Mouse (Mus musculus): Measurements from ENCODE around the gene Lgals2. TPM values are rescaled to one million over a fixed set of nuclear protein-coding genes. Genes with fewer than 3 reads are reported as not detected.

Gene Lgals2
- polyA plus RNA-seq, 1 experiment from 2014 or later, result not detected

DNA sequence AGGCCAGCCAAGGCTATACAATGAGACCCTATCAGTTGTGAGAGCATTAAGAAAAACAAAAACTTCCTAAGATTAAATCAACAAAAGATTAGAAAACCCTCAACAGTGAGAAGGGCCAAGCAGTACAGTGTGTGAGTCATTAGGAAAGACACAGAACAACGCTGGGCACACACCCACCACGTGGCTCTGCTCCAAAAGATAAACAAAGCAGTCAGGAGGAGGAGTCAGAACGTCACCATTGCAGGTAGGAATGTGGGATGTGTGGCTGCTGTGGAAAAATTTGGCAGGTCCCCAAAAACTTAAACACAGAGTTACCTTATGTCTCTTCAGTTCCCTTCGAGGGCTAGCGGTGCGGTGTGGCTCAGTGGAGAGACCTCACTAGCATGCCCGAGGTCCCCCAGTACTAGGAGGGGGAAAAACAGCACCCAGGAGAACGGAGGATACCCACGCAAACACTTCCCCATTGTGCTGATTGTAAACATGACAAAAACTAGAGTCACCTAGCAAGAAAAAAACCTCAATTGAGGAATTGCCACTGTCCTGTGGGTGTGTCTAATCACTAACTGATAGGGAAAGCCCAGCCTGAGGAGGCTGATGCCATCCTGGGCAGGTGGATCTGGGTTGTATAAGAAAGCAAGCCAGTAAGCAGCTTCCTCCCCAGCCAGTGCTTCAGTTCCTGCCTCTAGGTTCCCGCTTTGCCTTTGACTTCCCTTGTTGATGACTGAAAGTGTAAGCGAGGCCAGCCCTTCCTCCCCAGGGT is 39.8 kb downstream of the Lgals2 start:
- Histone ChIP-seq H3K4me2 (ENCODE audit: low read length) (no peak overlapping the region), H3K27me3 (replicated peaks; ENCODE audit: control insufficient read depth, insufficient read depth, low read length) (no peaks in the 10 kb centered on the region), H3K4me3 (ENCODE audit: low read length) (no peak overlapping the region), H3K4me1 (ENCODE audit: control insufficient read depth, insufficient read depth, low read depth, low read length) (no peaks in the 10 kb centered on the region), H3K36me3 (ENCODE audit: control insufficient read depth, insufficient read depth, low read length) (no peaks in the 10 kb centered on the region), H3K9ac (ENCODE audit: low read depth, low read length) (no peak overlapping the region), H3K27ac (ENCODE audit: low read depth, low read length) (no peak overlapping the region), H3K9me3 (ENCODE audit: control insufficient read depth, low read length) (no peaks in the 10 kb centered on the region)
- WGBS, result 66% methylated on average over 11 of the region's 11 CpGs
- ATAC-seq, result no peak

DNA sequence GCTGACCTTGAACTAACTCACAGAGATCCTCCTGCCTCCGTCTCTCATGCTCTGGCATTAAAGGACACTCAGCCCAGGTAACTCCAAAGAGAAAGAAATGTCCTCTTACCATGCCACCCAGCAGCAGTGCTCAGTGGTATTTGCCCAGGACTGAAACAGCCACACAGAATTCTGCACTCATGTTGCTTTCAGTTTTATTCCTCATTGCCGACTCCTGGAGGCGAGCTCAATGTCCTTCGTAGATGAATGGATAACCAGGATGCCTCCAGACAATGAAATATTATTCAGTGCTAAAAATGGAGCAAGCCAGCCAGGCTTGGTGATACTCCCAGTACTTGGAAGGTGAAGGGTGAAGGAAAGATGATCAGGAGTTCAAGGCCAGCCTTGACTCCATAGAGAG is 41.7 kb downstream of the Lgals2 start:
- no peak overlapping the region for H3K4me2 ChIP-seq (ENCODE audit: low read length)
- no peaks in the 10 kb centered on the region for H3K27me3 ChIP-seq (replicated peaks; ENCODE audit: control insufficient read depth, insufficient read depth, low read length)
- no peak overlapping the region for H3K4me3 ChIP-seq (ENCODE audit: low read length)
- 84% methylated on average over 4 of the region's 4 CpGs for WGBS
- no peaks in the 10 kb centered on the region for H3K9me3 ChIP-seq (ENCODE audit: control insufficient read depth, low read length)
- H3K4me1 ChIP-seq (ENCODE audit: control insufficient read depth, insufficient read depth, low read depth, low read length), result no peaks in the 10 kb centered on the region
- H3K36me3 ChIP-seq (ENCODE audit: control insufficient read depth, insufficient read depth, low read length), result no peaks in the 10 kb centered on the region
- H3K27ac ChIP-seq (ENCODE audit: low read depth, low read length), result no peak overlapping the region
- no peak overlapping the region for H3K9ac ChIP-seq (ENCODE audit: low read depth, low read length)
- ATAC-seq, result no peak

DNA sequence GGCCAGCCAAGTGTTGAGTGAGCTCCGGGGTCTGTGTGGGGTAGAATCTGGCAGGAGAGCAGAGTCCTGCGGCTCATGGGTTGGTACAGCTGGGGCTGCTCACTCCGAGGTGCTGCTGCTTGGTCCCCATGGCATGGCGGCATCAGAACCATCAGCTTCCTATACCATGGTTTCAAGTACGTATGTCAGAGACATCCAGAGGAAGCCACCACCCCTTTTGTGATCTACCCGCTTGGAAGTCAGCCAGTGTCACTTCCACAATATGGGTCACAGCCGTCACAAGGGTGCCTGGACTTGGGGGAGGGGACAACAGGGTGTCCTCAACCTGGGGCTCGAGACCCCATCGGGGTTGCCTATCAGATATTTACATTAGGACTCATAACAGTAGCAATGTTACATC is 45.2 kb downstream of the Lgals2 start:
- H3K4me3 ChIP-seq (ENCODE audit: low read length), result no peak overlapping the region
- no peaks in the 10 kb centered on the region for H3K9me3 ChIP-seq (ENCODE audit: control insufficient read depth, low read length)
- WGBS, result 71% methylated on average over 9 of the region's 9 CpGs
- no peak overlapping the region for H3K4me2 ChIP-seq (ENCODE audit: low read length)
- H3K27ac ChIP-seq (ENCODE audit: low read depth, low read length), result no peak overlapping the region
- ATAC-seq, result no peak
- no peak overlapping the region for H3K9ac ChIP-seq (ENCODE audit: low read depth, low read length)
- no peaks in the 10 kb centered on the region for H3K36me3 ChIP-seq (ENCODE audit: control insufficient read depth, insufficient read depth, low read length)
- H3K4me1 ChIP-seq (ENCODE audit: control insufficient read depth, insufficient read depth, low read depth, low read length), result no peaks in the 10 kb centered on the region
- H3K27me3 ChIP-seq (replicated peaks; ENCODE audit: control insufficient read depth, insufficient read depth, low read length), result no peaks in the 10 kb centered on the region; the same call in 1 of the 2 replicates

DNA sequence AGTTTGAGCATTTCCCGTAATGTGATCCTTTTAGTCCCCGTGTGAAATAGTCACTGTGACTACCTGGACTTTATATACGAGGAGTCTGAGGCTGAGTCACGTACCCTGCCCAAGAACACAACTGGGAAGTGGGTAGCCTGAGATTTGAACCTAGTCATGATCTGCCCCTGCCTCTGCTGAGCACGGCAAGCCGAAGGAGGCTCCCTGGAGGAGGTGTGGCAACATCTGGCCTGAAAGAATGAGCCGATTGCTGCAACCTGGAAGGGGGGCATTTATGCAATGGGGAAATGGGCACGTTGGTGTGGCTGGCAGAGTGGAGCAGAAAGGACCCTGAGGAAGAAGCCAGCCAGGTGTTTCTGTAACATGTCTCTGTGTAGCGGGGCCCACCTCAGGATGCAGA is 45.6 kb downstream of the Lgals2 start:
- 65% methylated on average over 9 of the region's 9 CpGs for whole genome bisulfite sequencing

DNA sequence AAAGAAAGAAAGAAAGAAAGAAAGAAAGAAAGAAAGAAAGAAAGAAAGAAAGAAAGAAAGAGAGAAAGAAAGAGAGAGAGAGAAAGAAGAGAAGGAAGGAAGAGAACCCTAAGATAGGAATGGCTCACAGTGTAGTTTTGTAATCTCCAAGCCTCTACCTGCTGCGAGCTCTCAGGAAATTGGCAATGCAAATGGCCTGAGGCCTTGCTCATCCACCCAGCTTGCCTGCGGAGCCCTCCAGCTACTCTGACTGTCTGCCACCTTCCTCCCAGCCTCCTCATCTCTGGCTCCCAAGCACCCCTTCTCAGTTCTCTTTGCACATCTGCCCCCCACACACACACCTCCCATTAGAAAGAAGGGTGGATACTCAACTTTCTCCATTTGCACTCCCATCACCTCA is 46.3 kb downstream of the Lgals2 start:
- Histone ChIP-seq H3K36me3 (ENCODE audit: control insufficient read depth, insufficient read depth, low read length) (no peaks in the 10 kb centered on the region), H3K4me2 (ENCODE audit: low read length) (no peak overlapping the region), H3K9ac (ENCODE audit: low read depth, low read length) (no peak overlapping the region), H3K27me3 (replicated peaks; ENCODE audit: control insufficient read depth, insufficient read depth, low read length) (no peaks in the 10 kb centered on the region; the same call in 1 of the 2 replicates), H3K27ac (ENCODE audit: low read depth, low read length) (no peak overlapping the region), H3K4me1 (ENCODE audit: control insufficient read depth, insufficient read depth, low read depth, low read length) (no peaks in the 10 kb centered on the region), H3K4me3 (ENCODE audit: low read length) (no peak overlapping the region), H3K9me3 (ENCODE audit: control insufficient read depth, low read length) (no peaks in the 10 kb centered on the region)
- 88% methylated on average over 2 of the region's 2 CpGs for WGBS
- ATAC-seq, result no peak

More for the DNA sequence above, 45.6 kb downstream of the Lgals2 start:
- H3K9ac ChIP-seq (ENCODE audit: low read depth, low read length), result no peak overlapping the region
- H3K4me2 ChIP-seq (ENCODE audit: low read length), result no peak overlapping the region
- no peaks in the 10 kb centered on the region for H3K4me1 ChIP-seq (ENCODE audit: control insufficient read depth, insufficient read depth, low read depth, low read length)
- no peaks in the 10 kb centered on the region; the same call in 1 of the 2 replicates for H3K27me3 ChIP-seq (replicated peaks; ENCODE audit: control insufficient read depth, insufficient read depth, low read length)
- H3K27ac ChIP-seq (ENCODE audit: low read depth, low read length), result no peak overlapping the region
- no peaks in the 10 kb centered on the region for H3K9me3 ChIP-seq (ENCODE audit: control insufficient read depth, low read length)
- no peaks in the 10 kb centered on the region for H3K36me3 ChIP-seq (ENCODE audit: control insufficient read depth, insufficient read depth, low read length)
- no peak overlapping the region for H3K4me3 ChIP-seq (ENCODE audit: low read length)
- ATAC-seq, result no peak

DNA sequence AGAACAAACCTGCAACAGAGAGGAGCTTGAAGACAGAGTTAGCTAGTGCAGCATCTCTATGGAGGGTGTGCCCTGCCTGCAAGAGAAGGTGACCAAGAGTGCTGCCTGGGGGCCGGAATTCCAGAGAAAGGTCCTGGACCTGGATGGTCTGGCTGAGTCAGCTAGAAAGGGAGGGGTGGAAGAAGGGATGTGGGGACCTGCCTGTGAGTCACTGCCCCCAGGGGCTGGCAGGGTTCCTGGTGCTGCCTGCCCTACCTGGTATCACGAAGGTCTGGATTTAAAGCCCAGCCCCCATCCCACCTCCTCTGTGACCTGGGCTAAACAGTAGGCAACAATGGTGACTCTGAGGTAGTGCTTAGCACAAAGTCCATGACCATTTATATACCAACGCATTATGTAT is 48.2 kb downstream of the Lgals2 start:
- Histone ChIP-seq H3K4me2 (ENCODE audit: low read length) (no peak overlapping the region), H3K4me3 (ENCODE audit: low read length) (no peak overlapping the region), H3K36me3 (ENCODE audit: control insufficient read depth, insufficient read depth, low read length) (no peaks in the 10 kb centered on the region), H3K27me3 (replicated peaks; ENCODE audit: control insufficient read depth, insufficient read depth, low read length) (peaks cover 4% of the 10 kb centered on the region), H3K9me3 (ENCODE audit: control insufficient read depth, low read length) (no peaks in the 10 kb centered on the region), H3K27ac (ENCODE audit: low read depth, low read length) (no peak overlapping the region), H3K4me1 (ENCODE audit: control insufficient read depth, insufficient read depth, low read depth, low read length) (peaks cover 10% of the 10 kb centered on the region), H3K9ac (ENCODE audit: low read depth, low read length) (no peak overlapping the region)
- ATAC-seq, result no peak
- WGBS, result 75% methylated on average over 3 of the region's 3 CpGs

DNA sequence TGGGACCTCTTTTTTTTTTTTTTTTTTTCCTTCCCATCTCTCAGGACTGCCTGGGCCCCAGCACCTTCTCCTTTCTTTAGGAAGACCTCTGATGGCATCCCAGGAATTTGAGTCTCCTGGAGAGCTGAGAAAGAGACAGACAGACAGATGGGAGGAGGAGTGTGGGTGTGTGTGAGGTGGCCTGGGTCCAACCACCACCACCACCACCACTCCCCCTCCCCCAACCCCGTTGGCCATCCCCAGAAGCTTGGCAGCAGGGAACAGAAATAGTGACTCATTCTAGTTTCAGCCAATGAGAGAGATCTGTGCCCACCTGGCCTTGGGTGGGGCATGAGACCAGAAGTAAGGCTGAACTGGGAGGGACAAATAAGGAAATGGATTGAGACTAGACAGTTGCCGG is 48.7 kb downstream of the Lgals2 start:
- peaks cover 5% of the 10 kb centered on the region for H3K27me3 ChIP-seq (replicated peaks; ENCODE audit: control insufficient read depth, insufficient read depth, low read length)

DNA sequence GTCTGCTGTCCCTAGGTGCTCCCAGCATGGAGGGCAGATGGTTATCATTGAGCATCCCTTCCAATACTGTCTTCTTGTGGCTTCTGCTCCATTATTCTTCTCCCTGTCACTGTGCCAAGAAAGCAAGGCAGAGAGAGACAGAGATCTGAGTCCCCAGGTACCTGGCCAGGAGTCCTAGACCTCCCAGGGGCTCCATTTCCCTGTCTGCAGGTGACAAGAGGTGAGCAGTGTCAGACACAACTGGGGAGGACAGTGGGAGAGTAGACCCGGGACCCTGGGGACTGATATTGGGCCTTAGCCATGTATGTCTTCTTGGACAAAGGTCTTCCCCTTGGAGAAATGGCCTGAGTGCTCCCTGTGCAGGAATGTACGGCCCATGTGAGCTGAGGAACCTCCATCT is 50.0 kb downstream of the Lgals2 start:
- Histone ChIP-seq H3K27me3 (replicated peaks; ENCODE audit: control insufficient read depth, insufficient read depth, low read length) (peaks cover 11% of the 10 kb centered on the region), H3K4me1 (ENCODE audit: control insufficient read depth, insufficient read depth, low read depth, low read length) (peaks cover 15% of the 10 kb centered on the region), H3K9me3 (ENCODE audit: control insufficient read depth, low read length) (no peaks in the 10 kb centered on the region), H3K27ac (ENCODE audit: low read depth, low read length) (no peak overlapping the region), H3K36me3 (ENCODE audit: control insufficient read depth, insufficient read depth, low read length) (no peaks in the 10 kb centered on the region), H3K4me2 (ENCODE audit: low read length) (no peak overlapping the region), H3K9ac (ENCODE audit: low read depth, low read length) (no peak overlapping the region), H3K4me3 (ENCODE audit: low read length) (no peak overlapping the region)
- no peak for ATAC-seq
- WGBS, result 95% methylated on average over 2 of the region's 2 CpGs

More for the DNA sequence above, 48.7 kb downstream of the Lgals2 start:
- Histone ChIP-seq H3K36me3 (ENCODE audit: control insufficient read depth, insufficient read depth, low read length) (no peaks in the 10 kb centered on the region), H3K9ac (ENCODE audit: low read depth, low read length) (no peak overlapping the region), H3K9me3 (ENCODE audit: control insufficient read depth, low read length) (no peaks in the 10 kb centered on the region), H3K4me3 (ENCODE audit: low read length) (no peak overlapping the region), H3K27ac (ENCODE audit: low read depth, low read length) (no peak overlapping the region), H3K4me1 (ENCODE audit: control insufficient read depth, insufficient read depth, low read depth, low read length) (peaks cover 13% of the 10 kb centered on the region), H3K4me2 (ENCODE audit: low read length) (no peak overlapping the region)
- 35% methylated on average over 2 of the region's 2 CpGs for WGBS
- ATAC-seq, result no peak

DNA sequence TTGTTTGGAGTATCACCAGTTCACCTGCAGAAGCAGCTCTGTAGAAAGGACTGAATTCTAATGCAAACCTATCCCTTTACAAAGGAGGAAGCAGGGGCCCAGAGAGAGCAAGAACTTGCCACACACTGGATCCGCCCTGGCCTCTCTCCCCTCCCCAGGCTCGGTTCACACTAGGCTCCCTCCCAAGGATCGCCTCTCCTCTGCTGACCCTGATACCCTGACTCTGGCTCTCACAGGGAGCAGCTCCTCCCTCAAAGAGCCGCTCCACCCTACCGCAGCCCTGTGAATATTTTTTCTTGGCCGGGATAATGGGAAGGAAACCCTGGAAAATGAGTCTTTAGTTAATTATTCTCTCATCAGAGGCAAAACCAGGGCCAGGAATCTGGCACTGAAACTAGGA is 51.0 kb downstream of the Lgals2 start:
- H3K27me3 ChIP-seq (replicated peaks; ENCODE audit: control insufficient read depth, insufficient read depth, low read length), result peaks cover 11% of the 10 kb centered on the region
- ATAC-seq, result no peak
- no peak overlapping the region for H3K4me3 ChIP-seq (ENCODE audit: low read length)
- no peak overlapping the region for H3K9ac ChIP-seq (ENCODE audit: low read depth, low read length)
- peaks cover 15% of the 10 kb centered on the region for H3K4me1 ChIP-seq (ENCODE audit: control insufficient read depth, insufficient read depth, low read depth, low read length)
- H3K36me3 ChIP-seq (ENCODE audit: control insufficient read depth, insufficient read depth, low read length), result no peaks in the 10 kb centered on the region
- WGBS, result 19% methylated on average over 6 of the region's 6 CpGs
- H3K4me2 ChIP-seq (ENCODE audit: low read length), result no peak overlapping the region
- no peaks in the 10 kb centered on the region for H3K9me3 ChIP-seq (ENCODE audit: control insufficient read depth, low read length)
- no peak overlapping the region for H3K27ac ChIP-seq (ENCODE audit: low read depth, low read length)

Measured in hindbrain, embryonic 16.5 days (tissue).